Mouse (Mus musculus): Measurements from ENCODE around the gene Vmn1r118. TPM values are rescaled to one million over a fixed set of nuclear protein-coding genes. Genes with fewer than 3 reads are reported as not detected.

The Vmn1r118 gene
- not detected in 2 replicates for polyA plus RNA-seq (2012; rRNA removed)

GRCm38 (mm10) chr7:20912247-20912646, at the start of gene Vmn1r118:
TSS of gene Vmn1r118 (minus strand) at chr7:20912347.

GRCm38 (mm10) chr7:20884021-20884420, 28.1 kb downstream of the Vmn1r118 start, which contains the start of gene Vmn1r117:
TSS of gene Vmn1r117 (minus strand) at chr7:20884121.

GRCm38 (mm10) chr7:20871956-20872355, 40.2 kb downstream of the Vmn1r118 start, which contains the start of gene Vmn1r116:
TSS of gene Vmn1r116 (plus strand) at chr7:20872256.

Other genes with a start within 250 kb of the Vmn1r118 start
- gene Vmn1r107, start 243.4 kb downstream of the Vmn1r118 start, polyA plus RNA-seq (2012; rRNA removed) = not detected in 2 replicates
- not detected in 2 replicates for gene Vmn1r111, start 209.1 kb downstream of the Vmn1r118 start, polyA plus RNA-seq (2012; rRNA removed)
- gene Gm10668, start 181.7 kb downstream of the Vmn1r118 start, polyA plus RNA-seq (2012; rRNA removed) = not detected in 2 replicates
- not detected in 2 replicates for gene Vmn1r112, start 141.2 kb downstream of the Vmn1r118 start, polyA plus RNA-seq (2012; rRNA removed)
- gene Vmn1r113, start 125.1 kb downstream of the Vmn1r118 start, polyA plus RNA-seq (2012; rRNA removed) = not detected in 2 replicates
- not detected in 2 replicates for gene Vmn1r114, start 100.2 kb downstream of the Vmn1r118 start, polyA plus RNA-seq (2012; rRNA removed)
- gene Vmn1r115, start 67.4 kb downstream of the Vmn1r118 start, polyA plus RNA-seq (2012; rRNA removed) = not detected in 2 replicates
- not detected in 2 replicates for gene Vmn1r116, start 40.1 kb downstream of the Vmn1r118 start, polyA plus RNA-seq (2012; rRNA removed)
- gene Vmn1r117, start 28.2 kb downstream of the Vmn1r118 start, polyA plus RNA-seq (2012; rRNA removed) = not detected in 2 replicates
- gene Vmn1r119, start 100.1 kb upstream of the Vmn1r118 start, polyA plus RNA-seq (2012; rRNA removed) = not detected in 2 replicates
- gene Vmn1r120, start 141.4 kb upstream of the Vmn1r118 start, polyA plus RNA-seq (2012; rRNA removed) = not detected in 2 replicates
- gene Vmn1r121, start 186.2 kb upstream of the Vmn1r118 start, polyA plus RNA-seq (2012; rRNA removed) = not detected in 2 replicates
- gene Vmn1r122, start 221.8 kb upstream of the Vmn1r118 start, polyA plus RNA-seq (2012; rRNA removed) = not detected in 2 replicates
- gene Vmn1r123, start 249.8 kb upstream of the Vmn1r118 start, polyA plus RNA-seq (2012; rRNA removed) = not detected in 2 replicates